ENCODE assay signal across 27 mouse cellular contexts in genomic region chr4:117221836-117222235, GRCm38 (mm10). TPM values are rescaled to one million over a fixed set of nuclear protein-coding genes. Genes with fewer than 3 reads are reported as not detected.
A peak's percentile ranks its signal among the peaks of the same experiment; 100 is the strongest.
DNase-seq lines count a peak whose midpoint lies in the region; ATAC-seq lines count a peak whose summit lies in the region.
"Had no signal": no experiment of that assay in that cellular context is flagged by ENCODE, and none has a peak within 500 bp of the region (broad histone marks: within the 10 kb centered on the region; RNA-seq: fewer than 3 reads in every experiment).

No protein-coding gene starts in this region.

- no peak for ATAC-seq in heart, embryonic 11.5 days (replicated peaks; ENCODE audit: insufficient number of reproducible peaks, low FRiP score, low TSS enrichment)
- ATAC-seq: activated CD4-positive, CD25-positive, alpha-beta regulatory T cell, adult 4 months; forebrain, embryonic 15.5 days; hindbrain, postnatal 0 days; inflammation-experienced regulatory T-cells, adult 6 months; intestine, embryonic 16.5 days had no signal

- H3K4me1 ChIP-seq in heart, embryonic 11.5 days (ENCODE audit: control insufficient read depth, insufficient read depth, low read length): peaks cover 2% of the 10 kb centered on the region; the same call in 1 of the 2 replicates
- H3K4me1 ChIP-seq: embryonic facial prominence, embryonic 10.5 days; forebrain, embryonic 12.5 days; forebrain, embryonic 15.5 days had no signal

- no peaks in the 10 kb centered on the region for H3K27me3 ChIP-seq in heart, embryonic 11.5 days (ENCODE audit: control insufficient read depth, insufficient read depth, low read length)
- H3K27me3 ChIP-seq: embryonic facial prominence, embryonic 13.5 days; forebrain, embryonic 15.5 days had no signal

- H3K9me3 ChIP-seq in heart, embryonic 11.5 days (replicated peaks; ENCODE audit: control insufficient read depth, low read length): no peaks in the 10 kb centered on the region
- H3K9me3 ChIP-seq: embryonic facial prominence, embryonic 10.5 days; embryonic facial prominence, embryonic 13.5 days; forebrain, embryonic 12.5 days; forebrain, embryonic 15.5 days had no signal

- H3K4me2 ChIP-seq in heart, embryonic 11.5 days: no peak overlapping the region
- H3K4me2 ChIP-seq: embryonic facial prominence, embryonic 13.5 days; forebrain, embryonic 12.5 days; forebrain, embryonic 15.5 days; hindbrain, embryonic 14.5 days had no signal

- WGBS in heart, embryonic 11.5 days (ENCODE audit: insufficient replicate concordance): 89% methylated on average over 9 of the region's 9 CpGs

- peak; percentile 45 for DNase-seq in adrenal gland, postnatal 10 days
- DNase-seq in adrenal gland, adult 8-10 months: no peak
- DNase-seq in cerebellum, postnatal 14 days: peak; percentile 48 to 51
- DNase-seq in cerebellum, postnatal 25 days: no peak
- peak; percentile 27 to 38 for DNase-seq in heart, postnatal 10 days
- DNase-seq in adipocyte (ENCODE audit: low spot score): peak; percentile 46
- DNase-seq: cerebellum, adult 11 months; cerebellum, adult 2 months; cerebellum, postnatal 36 days; embryo, embryonic 11 days; gastrocnemius, postnatal 36 days; heart, postnatal 4 days; kidney, adult 18-20 months had no signal

- no peak overlapping the region for H3K4me3 ChIP-seq in heart, embryonic 11.5 days (ENCODE audit: low read depth, low read length)
- H3K4me3 ChIP-seq: embryonic facial prominence, embryonic 10.5 days; embryonic facial prominence, embryonic 13.5 days; erythroblast, embryonic 14.5 days; forebrain, embryonic 12.5 days; forebrain, embryonic 15.5 days had no signal

- no peak overlapping the region for H3K27ac ChIP-seq in heart, embryonic 11.5 days (ENCODE audit: low read depth, low read length)
- H3K27ac ChIP-seq: embryonic facial prominence, embryonic 10.5 days; embryonic facial prominence, embryonic 13.5 days; forebrain, embryonic 12.5 days; forebrain, embryonic 15.5 days; hindbrain, embryonic 14.5 days; hindbrain, postnatal 0 days had no signal

- no peaks in the 10 kb centered on the region for H3K36me3 ChIP-seq in heart, embryonic 11.5 days (ENCODE audit: control insufficient read depth, insufficient read depth, low read length)
- H3K36me3 ChIP-seq: embryonic facial prominence, embryonic 10.5 days; embryonic facial prominence, embryonic 13.5 days; forebrain, embryonic 12.5 days; forebrain, embryonic 15.5 days had no signal

- H3K9ac ChIP-seq in heart, embryonic 11.5 days (ENCODE audit: low read depth, low read length): no peak overlapping the region
- H3K9ac ChIP-seq: embryonic facial prominence, embryonic 13.5 days; forebrain, embryonic 12.5 days; forebrain, embryonic 15.5 days; hindbrain, embryonic 14.5 days had no signal

- intact Hi-C loops in heart, postnatal 10 days (cut with DNase I): no loop called here

RNA-seq across cellular contexts. Expression of gene Tmem53, which starts 29.9 kb away (rescaled TPM):
- total RNA-seq in adrenal gland, postnatal 10 days (2021): 10 to 100 TPM; 50.4 to 60.9 TPM
- total RNA-seq in adrenal gland, adult 8-10 months (2022): 100 to 1,000 TPM in 1 of 4 experiments, 10 to 100 TPM in 3; 52.4 to 103 (median 74.9) TPM
- 10 to 100 TPM; 28.5 to 40.0 TPM for total RNA-seq in heart, postnatal 10 days (2021)
- polyA plus RNA-seq in heart, embryonic 11.5 days (2014; fragmentation: Nextera tagmentation; extraction: Ambion mirVana): 16.0 and 16.5 TPM in 2 replicates

RNA-seq across cellular contexts. Expression of gene Armh1, which starts 30.1 kb away (rescaled TPM):
- total RNA-seq in adrenal gland, postnatal 10 days (2021): 1 to 10 TPM; 1.5 to 1.8 TPM
- 1 to 10 TPM; 2.6 to 3.7 (median 3.0) TPM for total RNA-seq in adrenal gland, adult 8-10 months (2022)
- under 1 TPM; 0.35 to 0.38 TPM for total RNA-seq in heart, postnatal 10 days (2021)
- 0.14 TPM in 1 of 2 replicates, not detected in the other for polyA plus RNA-seq in heart, embryonic 11.5 days (2014; fragmentation: Nextera tagmentation; extraction: Ambion mirVana)
- total RNA-seq: gastrocnemius, adult 8-10 months; gastrocnemius, postnatal 36 days; granulocyte monocyte progenitor cell, adult 5-6 weeks had no signal
- polyA plus RNA-seq: activated CD4-positive, CD25-positive, alpha-beta regulatory T cell, adult 4 months; erythroblast, embryonic 14.5 days; hindbrain, embryonic 11.5 days; inflammation-experienced regulatory T-cells, adult 6 months had no signal

RNA-seq across cellular contexts. Expression of gene Kif2c, which starts 39.4 kb away (rescaled TPM):
- total RNA-seq in adrenal gland, postnatal 10 days (2021): 1 to 10 TPM; 6.9 to 9.6 TPM
- 1 to 10 TPM in 1 of 4 experiments, under 1 TPM in 3; 0.87 to 1.1 (median 0.93) TPM for total RNA-seq in adrenal gland, adult 8-10 months (2022)
- 1 to 10 TPM; 5.2 to 8.0 TPM for total RNA-seq in heart, postnatal 10 days (2021)
- 45.5 and 47.8 TPM in 2 replicates for polyA plus RNA-seq in heart, embryonic 11.5 days (2014; fragmentation: Nextera tagmentation; extraction: Ambion mirVana)
- total RNA-seq: gastrocnemius, adult 8-10 months had no signal

Comparison
In these comparisons a context has a peak if more than half of its experiments do, and no peak if none do; other contexts are left out.
1. DNase-seq: peak in adrenal gland, postnatal 10 days (single experiment), cerebellum, postnatal 14 days (2 of 2), heart, postnatal 10 days (2 of 2) and adipocyte (single experiment); none in adrenal gland, adult 8-10 months (single experiment) and cerebellum, postnatal 25 days (0 of 2).